Mouse (Mus musculus) frontal cortex, postnatal 25 days (tissue): ENCODE data around the gene Il1rapl1.

Source experiments
- DNase-seq, 2 experiments: peaks; one replicate each; pipeline ENCODE4 v3.0.0; 2022; ENCODE audit warnings: low spot score in 2 of 2

The Il1rapl1 gene

GRCm38 (mm10) chrX:87600914-87601313 lies 514.5 kb downstream of the Il1rapl1 start:
- DNase-seq: no peak

DNA sequence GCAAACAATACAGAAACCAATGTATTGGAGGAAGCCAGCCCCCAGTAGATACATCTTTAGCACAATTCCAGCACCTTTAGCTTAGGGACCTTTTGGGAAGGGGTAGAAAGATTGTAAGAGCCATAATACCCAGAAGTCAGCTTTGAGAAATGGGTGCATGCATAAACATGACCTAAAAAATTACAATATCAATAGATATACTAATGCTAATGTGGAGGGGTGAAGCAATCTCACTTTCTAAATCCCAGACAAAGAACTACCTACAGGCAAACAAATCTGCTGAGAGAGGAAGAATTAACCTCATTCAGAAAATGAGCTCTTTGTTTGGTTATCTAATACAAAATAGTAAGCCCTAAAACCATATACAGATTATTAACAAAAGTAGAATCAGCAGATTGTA lies 607.4 kb downstream of the Il1rapl1 start:
- DNase-seq: no peak

GRCm38 (mm10) chrX:87502604-87503003 lies 612.8 kb downstream of the Il1rapl1 start:
- DNase-seq: no peak

DNA sequence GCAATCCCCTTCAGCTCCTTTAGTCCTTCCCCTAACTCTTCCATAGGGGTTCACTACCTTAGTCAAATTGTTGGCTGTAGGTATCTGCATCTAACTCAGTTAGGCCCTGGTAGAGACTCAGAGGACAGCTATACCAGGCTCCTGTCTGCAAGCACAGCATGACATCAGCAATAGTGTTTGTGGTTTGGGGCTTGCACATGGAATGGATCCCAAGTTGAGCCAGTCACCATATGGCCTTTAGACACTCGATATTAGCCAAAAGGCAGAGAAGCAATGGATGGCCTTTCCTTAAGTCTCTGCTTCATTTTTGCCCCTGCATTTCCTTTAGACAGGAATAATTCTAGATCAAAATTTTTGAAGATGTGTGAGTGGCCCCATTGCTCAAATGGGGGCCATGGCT lies 632.0 kb downstream of the Il1rapl1 start:
- DNase-seq: no peak

GRCm38 (mm10) chrX:87238191-87238590 lies 877.3 kb downstream of the Il1rapl1 start:
- peak; percentile 5 to 15 for DNase-seq

DNA sequence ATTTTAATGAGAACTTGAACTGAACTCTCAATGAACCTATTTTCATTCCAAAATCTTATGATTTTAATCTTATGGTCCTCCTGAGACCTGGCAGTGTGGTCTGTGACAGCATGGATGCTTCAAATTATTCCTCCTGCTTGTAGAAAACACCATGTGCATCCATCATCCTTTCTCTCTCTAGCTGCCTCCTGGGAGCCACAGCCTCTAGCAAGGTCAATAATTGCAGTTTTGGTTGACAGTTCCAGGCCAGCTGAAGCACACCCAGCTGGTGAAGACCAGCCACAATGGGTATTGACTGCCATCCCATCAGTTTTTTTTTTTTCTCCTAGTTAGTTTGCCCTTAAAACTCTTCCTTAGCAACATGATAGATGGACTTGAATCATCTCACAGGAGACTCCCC lies 890.2 kb downstream of the Il1rapl1 start:
- DNase-seq: no peak

DNA sequence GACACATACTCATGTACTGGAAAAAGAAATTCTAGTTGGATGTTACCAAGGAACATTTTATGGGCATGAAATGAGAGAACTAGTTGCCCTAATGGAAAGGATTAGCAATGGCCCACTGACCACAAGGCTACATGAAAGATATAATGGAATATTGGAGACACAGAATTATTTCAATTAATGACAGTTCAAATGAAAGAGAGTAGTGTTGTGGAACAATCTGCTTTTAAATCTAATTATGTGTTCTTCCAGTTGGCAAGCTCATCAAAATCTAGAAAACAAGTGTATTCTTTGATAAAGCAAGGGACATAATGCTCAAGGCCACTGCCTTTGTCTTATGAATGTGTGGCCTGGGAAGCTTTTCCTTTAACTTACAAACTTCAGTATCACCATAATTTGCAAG lies 1113.1 kb downstream of the Il1rapl1 start:
- DNase-seq: no peak

DNA sequence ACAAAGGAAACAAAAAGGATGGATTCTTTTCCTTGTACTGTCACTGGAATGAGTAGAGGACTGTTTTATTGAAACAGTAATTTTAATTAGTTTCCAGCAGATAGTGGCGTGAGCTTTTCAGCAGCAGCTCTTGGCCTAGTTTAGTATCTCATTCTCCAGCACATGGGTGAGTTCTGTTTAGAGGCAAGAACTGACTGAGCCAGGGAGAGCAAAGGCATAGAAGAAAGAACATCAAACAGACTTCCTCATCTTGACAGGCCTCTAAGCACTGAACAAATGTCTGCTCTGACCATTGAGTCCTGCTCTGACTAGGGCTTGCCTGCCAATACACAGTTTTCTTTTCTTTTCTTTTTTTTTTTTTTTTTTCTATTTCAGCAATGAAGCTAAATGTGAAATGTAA lies 1160.3 kb downstream of the Il1rapl1 start:
- DNase-seq: no peak

DNA sequence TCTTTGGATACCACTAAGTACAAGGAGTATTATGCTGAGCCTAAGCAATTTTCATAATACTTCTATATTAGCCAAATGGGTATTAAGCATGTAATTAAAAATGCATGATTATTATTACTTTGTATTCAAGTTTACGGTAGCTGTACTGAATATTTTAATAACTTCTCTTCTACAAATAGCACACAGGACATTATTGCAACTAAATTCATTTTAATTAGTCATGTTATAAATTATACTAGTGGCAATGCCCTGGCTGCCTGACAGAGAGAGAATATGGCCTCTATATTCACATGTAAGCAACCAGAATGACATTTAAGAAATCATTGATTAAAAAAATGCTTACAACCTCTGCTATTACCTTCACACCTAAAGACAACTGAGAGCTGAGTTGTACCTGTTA lies 1160.8 kb downstream of the Il1rapl1 start:
- DNase-seq: no peak

GRCm38 (mm10) chrX:86950940-86951339 lies 1164.5 kb downstream of the Il1rapl1 start:
- no peak for DNase-seq

DNA sequence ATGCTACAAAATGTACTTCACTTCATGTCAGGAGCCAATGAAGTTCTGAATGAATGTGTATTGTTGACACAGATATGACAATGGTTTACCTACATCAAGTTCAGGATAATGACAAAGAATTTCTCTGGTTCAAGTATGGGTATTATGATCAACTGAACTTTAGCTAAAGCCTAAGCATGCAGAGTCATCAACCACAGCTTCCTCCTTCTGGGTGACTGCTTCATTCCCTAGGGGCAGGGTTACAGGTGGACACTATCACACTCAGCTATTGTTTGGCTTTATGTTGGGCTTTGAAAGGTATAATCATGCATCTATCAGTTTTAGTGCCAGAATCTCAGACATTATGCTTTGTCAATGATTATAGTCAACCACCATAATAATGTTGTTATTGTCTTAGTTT lies 1166.3 kb downstream of the Il1rapl1 start:
- no peak for DNase-seq

- DNase-seq: no peak
Observed at GRCm38 (mm10) chrX:86854835-86855234, 1260.6 kb downstream of the Il1rapl1 start.

DNA sequence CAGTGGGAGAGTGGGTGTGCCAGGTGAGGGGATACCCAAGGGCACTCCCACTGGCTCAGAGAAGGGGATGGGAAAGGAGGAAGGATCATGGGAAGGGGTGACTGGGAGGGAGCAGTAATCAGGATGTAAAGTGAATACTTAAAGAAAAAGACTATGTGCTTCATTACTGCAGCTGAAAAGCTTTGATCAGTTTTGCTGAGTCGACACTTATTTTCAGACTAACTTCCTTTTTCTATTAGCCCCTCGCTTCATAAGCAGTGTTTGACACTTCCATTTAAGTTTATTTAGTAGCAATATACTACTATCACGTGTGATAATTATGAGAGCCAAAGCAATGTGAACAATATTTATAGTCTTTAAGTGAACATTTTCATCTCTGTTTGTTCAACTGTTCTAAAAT lies 1307.2 kb downstream of the Il1rapl1 start:
- no peak for DNase-seq

DNA sequence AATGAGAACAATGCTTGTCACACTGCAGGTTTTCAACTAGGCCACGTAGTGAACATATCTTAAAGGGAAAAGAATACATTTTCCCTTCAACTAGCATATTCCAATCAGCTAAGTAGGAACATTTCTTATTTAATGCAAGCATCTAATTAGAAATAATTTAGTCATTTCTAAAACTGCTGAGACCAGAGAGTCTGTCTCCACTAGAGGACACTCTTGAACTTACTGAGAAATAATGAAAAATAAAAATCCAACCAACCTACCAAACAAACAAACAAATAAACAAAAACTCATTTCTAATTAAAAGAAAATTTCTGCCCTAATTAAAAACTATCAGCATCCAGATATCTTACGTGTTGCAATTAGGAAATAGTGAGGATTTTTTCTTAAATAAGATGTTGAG lies 1312.7 kb downstream of the Il1rapl1 start:
- DNase-seq: no peak

GRCm38 (mm10) chrX:86728803-86729202 lies 1386.6 kb downstream of the Il1rapl1 start:
- no peak for DNase-seq
